Mouse (Mus musculus): Measurements from ENCODE around the gene Nrxn3.

DNA sequence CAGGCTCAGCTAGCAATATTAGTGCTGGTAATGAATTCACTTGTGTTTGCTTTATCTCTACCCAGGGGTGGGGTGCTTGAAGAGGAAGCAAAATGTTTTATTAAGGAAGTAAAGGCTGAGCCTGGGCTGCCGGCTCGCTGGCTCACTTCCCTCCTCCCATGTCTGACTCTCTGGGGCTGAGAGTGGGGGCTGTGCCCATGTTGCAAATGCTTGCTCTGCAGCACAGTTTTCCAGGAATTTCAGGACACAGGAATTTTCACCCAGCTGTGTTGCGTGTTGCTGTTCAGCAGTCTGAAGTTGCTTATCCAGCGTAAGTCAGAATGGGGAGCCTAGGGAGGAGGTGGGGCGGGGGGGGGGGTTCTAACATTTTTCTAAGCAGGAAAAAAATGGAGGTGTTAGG, 89.5 kb downstream of the Nrxn3 start:
- TF ChIP-seq POLR2A (IDR thresholded peaks at IDR 0.05; ENCODE audit: borderline replicate concordance, low read depth, low read length) (no peak), CTCF (IDR thresholded peaks at IDR 0.05; ENCODE audit: low read depth, low read length) (no peak)
